Mouse (Mus musculus) intestine, postnatal 0 days (tissue): ENCODE data around the gene Acsl5. TPM values are rescaled to one million over a fixed set of nuclear protein-coding genes. Genes with fewer than 3 reads are reported as not detected.

Source experiments
- ATAC-seq: fragments of 200-750 bp; cut with Nextera tagmentation; 2 replicates; pipeline ENCODE4 v1.8.0; 2017; ENCODE audit warnings: mild to moderate bottlenecking, moderate TSS enrichment, moderate library complexity
- H3K27ac ChIP-seq: fragments of 300-500 bp; sonication (generic); 2 replicates; pipeline ENCODE4 v1.5.1; 2014; ENCODE audit warnings: mild to moderate bottlenecking, low read depth, low read length, moderate library complexity
- H3K27me3 ChIP-seq: fragments of 300-500 bp; sonication (generic); replicated peaks from 2 replicates; pipeline ENCODE4 v1.6.1; 2014; ENCODE audit warnings: low read length, mixed read lengths; ENCODE audit not compliant: control insufficient read depth, insufficient read depth
- H3K36me3 ChIP-seq: fragments of 300-500 bp; sonication (generic); 2 replicates; pipeline ENCODE4 v1.6.1; 2014; ENCODE audit warnings: mild to moderate bottlenecking, moderate library complexity; ENCODE audit not compliant: control insufficient read depth, insufficient read depth
- H3K4me1 ChIP-seq: fragments of 300-500 bp; sonication (generic); replicated peaks from 2 replicates; pipeline ENCODE4 v1.6.1; 2014; ENCODE audit warnings: antibody characterized with exemption, low read length, mixed read lengths; ENCODE audit not compliant: control insufficient read depth, insufficient read depth
- H3K4me2 ChIP-seq: fragments of 300-500 bp; sonication (generic); replicated peaks from 2 replicates; pipeline ENCODE4 v1.6.1; 2014; ENCODE audit warnings: low read depth, mild to moderate bottlenecking, moderate library complexity
- H3K4me3 ChIP-seq: fragments of 300-500 bp; sonication (generic); 2 replicates; pipeline ENCODE4 v1.5.1; 2014; ENCODE audit warnings: low read depth, low read length
- H3K9ac ChIP-seq: fragments of 300-500 bp; sonication (generic); 2 replicates; pipeline ENCODE4 v1.6.1; 2014; ENCODE audit warnings: mild to moderate bottlenecking, low read depth, low read length
- H3K9me3 ChIP-seq: fragments of 300-500 bp; sonication (generic); 2 replicates; pipeline ENCODE4 v1.6.1; 2016; ENCODE audit warnings: mixed run types; ENCODE audit not compliant: control insufficient read depth
- CTCF ChIP-seq: sonication (generic); IDR thresholded peaks from 2 replicates; pipeline ENCODE4 v1.5.1; 2016; ENCODE audit warnings: low read depth, mild to moderate bottlenecking, control low read depth, antibody characterized with exemption, moderate library complexity
- WGBS: fragments of 180-500 bp; shearing (Covaris S2); extraction: QIAGEN DNeasy Blood & Tissue Kit; methylation state at CpG from one replicate; pipeline ENCODE4 v1.1.7; 2014; 5-methylcytosine and 5-hydroxymethylcytosine counted together
- polyA plus RNA-seq: library from polyadenylated mRNA; unstranded; fragments of >200 nt; fragmentation: Nextera tagmentation; extraction: Ambion mirVana; gene quantifications from 2 replicates; pipeline ENCODE4 v1.2.1, GENCODE M21; 2015

Acsl5 gene
- polyA plus RNA-seq, 1 experiment from 2014 or later: 1,862 TPM

DNA sequence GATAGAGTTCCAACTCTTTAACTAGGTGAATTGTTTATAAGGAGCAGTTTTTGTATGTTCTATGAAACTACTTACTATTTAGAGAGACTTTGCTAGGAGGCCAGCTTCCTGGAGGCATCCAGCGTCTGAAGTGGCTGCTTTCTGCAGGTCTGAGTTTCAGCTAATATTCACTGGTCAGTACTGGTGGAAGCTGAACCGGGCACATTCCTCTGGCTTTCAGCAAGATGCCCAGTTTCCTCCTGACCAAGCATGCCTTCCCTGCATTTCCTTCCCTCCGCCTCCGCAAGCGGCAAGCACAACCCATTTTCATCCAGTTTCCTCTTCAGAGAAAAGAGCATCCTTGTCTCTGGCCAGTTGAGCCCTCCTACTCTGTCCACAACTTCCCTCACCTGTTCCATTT lies 17.3 kb downstream of the Acsl5 start:
- peaks cover 7% of the 10 kb centered on the region; the same call in 1 of the 2 replicates for H3K4me1 ChIP-seq
- H3K27me3 ChIP-seq: no peaks in the 10 kb centered on the region
- peak overlapping the region; percentile 10 for H3K27ac ChIP-seq
- H3K9me3 ChIP-seq: no peaks in the 10 kb centered on the region
- WGBS: 76% methylated on average over 5 of the region's 5 CpGs
- H3K4me3 ChIP-seq: no peak overlapping the region
- H3K9ac ChIP-seq: no peak overlapping the region
- no peak for ATAC-seq
- H3K36me3 ChIP-seq: peaks cover 52% of the 10 kb centered on the region
- no peak overlapping the region for H3K4me2 ChIP-seq
- TF ChIP-seq CTCF: no peak

DNA sequence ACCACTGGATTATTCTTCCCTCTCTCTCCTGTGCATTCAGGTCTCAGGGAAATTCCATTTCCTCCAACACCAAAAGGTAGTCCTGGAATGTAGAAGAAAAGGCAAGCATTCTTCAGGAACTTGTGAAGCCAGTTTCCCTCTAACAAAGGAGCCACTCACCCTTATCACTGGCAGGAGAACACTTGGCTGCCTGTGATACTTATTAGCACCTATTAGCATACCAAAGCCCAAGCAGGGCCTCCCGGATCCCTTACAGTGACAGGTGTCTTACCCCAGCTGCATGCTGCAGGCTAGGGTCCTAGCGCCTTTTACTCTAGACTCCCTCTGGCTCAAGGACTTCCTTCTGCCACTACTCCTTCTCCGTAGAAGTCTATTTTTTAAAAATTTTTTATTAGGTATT lies 19.7 kb downstream of the Acsl5 start:
- H3K36me3 ChIP-seq: peaks cover 62% of the 10 kb centered on the region
- no peak overlapping the region for H3K4me3 ChIP-seq
- H3K9me3 ChIP-seq: no peaks in the 10 kb centered on the region
- no peak overlapping the region for H3K9ac ChIP-seq
- WGBS: 37% methylated on average over 3 of the region's 3 CpGs
- no peak overlapping the region for H3K4me2 ChIP-seq
- TF ChIP-seq CTCF: no peak
- no peak overlapping the region for H3K27ac ChIP-seq
- H3K4me1 ChIP-seq: peaks cover 7% of the 10 kb centered on the region; the same call in 1 of the 2 replicates
- H3K27me3 ChIP-seq: no peaks in the 10 kb centered on the region
- no peak for ATAC-seq

DNA sequence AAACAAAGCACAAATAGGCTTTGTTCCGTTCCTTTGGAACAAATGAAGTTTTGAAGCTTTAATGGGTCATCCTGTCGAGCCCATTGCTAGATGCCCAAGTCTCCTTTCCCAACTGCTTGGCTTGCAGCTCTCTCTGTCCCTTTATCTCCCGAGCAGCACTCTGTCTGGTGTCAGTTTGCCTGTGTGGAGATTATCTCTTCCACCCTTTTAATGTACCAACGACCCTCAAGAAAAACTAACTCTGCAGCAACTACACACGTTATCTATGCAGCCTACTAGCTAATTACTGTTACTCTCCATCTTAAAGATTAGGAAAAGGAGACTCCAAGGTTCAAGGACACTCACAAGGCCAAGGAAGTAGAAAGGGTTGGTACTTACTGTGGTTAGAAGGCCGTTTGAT lies 21.6 kb downstream of the Acsl5 start:
- no peak overlapping the region for H3K9ac ChIP-seq
- H3K27me3 ChIP-seq: no peaks in the 10 kb centered on the region
- H3K4me3 ChIP-seq: no peak overlapping the region
- 57% methylated on average over 6 of the region's 6 CpGs for WGBS
- ATAC-seq: no peak
- no peak for TF ChIP-seq CTCF
- no peaks in the 10 kb centered on the region for H3K9me3 ChIP-seq
- 0 out of 2 replicates have a peak, but pooled peaks cover 7% of the 10 kb centered on the region for H3K4me1 ChIP-seq
- H3K36me3 ChIP-seq: peaks cover 73% of the 10 kb centered on the region
- H3K4me2 ChIP-seq: no peak overlapping the region
- no peak overlapping the region for H3K27ac ChIP-seq

DNA sequence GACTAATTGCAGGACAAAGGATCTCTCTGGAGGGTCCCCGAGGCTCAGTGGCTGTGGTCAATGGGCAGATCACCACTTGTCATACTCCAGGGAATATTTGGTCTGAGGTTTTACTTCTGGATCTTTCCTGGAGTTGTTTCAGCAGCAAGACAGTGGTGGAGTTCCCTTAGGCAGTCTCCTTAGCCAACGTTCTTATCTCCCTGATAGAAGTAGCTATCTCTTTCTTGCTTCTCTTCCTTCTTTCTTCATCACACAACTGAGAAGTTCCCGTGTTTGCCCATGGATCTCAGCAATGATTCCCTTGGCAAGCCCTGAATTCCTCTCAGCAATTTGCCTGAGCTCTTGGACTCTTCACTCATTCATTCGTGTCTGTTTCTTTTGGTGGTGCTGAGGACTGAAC lies 24.4 kb downstream of the Acsl5 start:
- Histone ChIP-seq H3K27me3 (no peaks in the 10 kb centered on the region), H3K9ac (no peak overlapping the region), H3K27ac (no peak overlapping the region), H3K4me2 (no peak overlapping the region), H3K4me3 (no peak overlapping the region), H3K4me1 (no peaks in the 10 kb centered on the region), H3K36me3 (peaks cover 74% of the 10 kb centered on the region), H3K9me3 (no peaks in the 10 kb centered on the region)
- no peak for TF ChIP-seq CTCF
- WGBS: 66% methylated on average over 4 of the region's 4 CpGs
- no peak for ATAC-seq

DNA sequence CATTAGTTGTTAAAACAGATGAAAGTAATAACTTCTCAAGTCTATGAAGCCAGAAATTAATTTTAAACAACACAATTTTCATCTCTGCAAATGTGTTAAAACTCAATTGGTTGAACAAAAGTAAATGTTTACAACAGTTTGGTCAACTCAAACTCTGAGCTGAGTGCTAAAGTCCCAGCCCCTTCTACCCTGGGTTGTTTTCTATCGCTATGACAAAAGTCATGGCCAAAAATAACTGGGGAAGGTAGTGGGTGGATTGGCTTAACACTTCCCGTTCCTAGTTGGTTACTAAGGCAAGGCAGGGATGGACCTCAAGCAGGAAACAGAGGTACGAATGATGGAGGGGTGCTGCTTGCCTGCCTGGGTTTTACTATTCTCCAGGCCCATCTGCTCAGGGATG lies 25.0 kb downstream of the Acsl5 start:
- Histone ChIP-seq H3K4me1 (no peaks in the 10 kb centered on the region), H3K9me3 (no peaks in the 10 kb centered on the region), H3K4me2 (no peak overlapping the region), H3K27me3 (no peaks in the 10 kb centered on the region), H3K27ac (no peak overlapping the region), H3K9ac (no peak overlapping the region), H3K4me3 (no peak overlapping the region), H3K36me3 (peaks cover 75% of the 10 kb centered on the region)
- WGBS: 92% methylated on average over 3 of the region's 3 CpGs
- no peak for ATAC-seq
- no peak for TF ChIP-seq CTCF

DNA sequence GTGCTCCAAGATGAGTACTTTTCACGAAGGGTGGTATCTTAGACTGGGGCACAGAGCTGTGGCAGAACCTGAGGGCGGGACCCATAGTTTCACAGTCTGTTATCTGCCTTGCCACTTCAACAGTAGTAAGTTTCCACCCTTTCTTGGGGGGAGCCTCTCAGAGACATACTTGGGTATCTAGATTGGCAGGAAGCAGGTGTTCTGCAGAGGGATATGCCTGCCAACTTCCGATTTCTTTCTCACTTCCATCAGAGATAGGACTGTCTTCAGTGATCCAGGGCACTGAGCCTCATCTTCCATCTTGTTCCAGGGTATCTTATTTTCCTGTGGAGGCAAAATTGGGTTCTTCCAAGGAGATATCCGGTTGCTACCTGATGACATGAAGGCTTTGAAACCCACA lies 32.4 kb downstream of the Acsl5 start:
- Histone ChIP-seq H3K9ac (no peak overlapping the region), H3K4me3 (no peak overlapping the region), H3K27ac (no peak overlapping the region), H3K27me3 (no peaks in the 10 kb centered on the region), H3K36me3 (peaks cover 95% of the 10 kb centered on the region), H3K9me3 (no peaks in the 10 kb centered on the region), H3K4me2 (no peak overlapping the region), H3K4me1 (no peaks in the 10 kb centered on the region)
- ATAC-seq: no peak
- TF ChIP-seq CTCF: no peak
- WGBS: 88% methylated on average over 4 of the region's 4 CpGs

DNA sequence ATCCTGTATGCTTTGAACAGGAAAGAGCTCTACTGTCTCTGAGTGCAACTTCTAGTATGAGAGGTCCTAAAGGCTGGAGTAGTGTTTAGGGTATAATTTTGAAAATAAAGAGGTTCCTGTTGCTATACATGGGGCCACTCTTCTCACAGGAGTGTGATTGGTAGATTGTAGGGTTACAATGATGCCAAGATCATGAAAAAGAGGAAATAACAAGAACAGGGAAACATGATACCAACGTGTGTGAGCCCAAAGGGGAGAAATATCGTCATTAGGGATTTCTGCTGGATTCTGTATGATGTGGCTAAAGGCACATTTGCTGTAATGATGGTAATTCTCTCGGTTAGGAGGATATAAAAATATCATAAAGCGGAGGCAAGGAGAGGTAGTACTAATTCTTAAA lies 34.3 kb downstream of the Acsl5 start:
- Histone ChIP-seq H3K9me3 (no peaks in the 10 kb centered on the region), H3K9ac (no peak overlapping the region), H3K36me3 (peaks cover 94% of the 10 kb centered on the region), H3K4me3 (no peak overlapping the region), H3K27me3 (no peaks in the 10 kb centered on the region), H3K27ac (no peak overlapping the region), H3K4me1 (no peaks in the 10 kb centered on the region), H3K4me2 (no peak overlapping the region)
- no peak for TF ChIP-seq CTCF
- no peak for ATAC-seq
- WGBS: 90% methylated on average over 4 of the region's 4 CpGs
